Mouse (Mus musculus): ENCODE measurements around the gene 4931414P19Rik. TPM values are rescaled to one million over a fixed set of nuclear protein-coding genes. Genes with fewer than 3 reads are reported as not detected.

Gene 4931414P19Rik
- total RNA-seq, 2 experiments from 2014 or later: 8.3 to 9.0 TPM

- TF ChIP-seq CTCF (IDR thresholded peaks at IDR 0.05): no peak
- intact Hi-C loops (cut with DNase I): loop anchor here (5.0 kb wide), 1 partner anchor 63 kb away; the partner anchor contains the start of genes Cdh24 and Gm17606
- DNase-seq (ENCODE audit: extremely low spot score in 1 of 2, low spot score in 2 of 2): no peak
- no peak overlapping the region for H3K4me3 ChIP-seq
- H3K27ac ChIP-seq: no peak overlapping the region
These were observed 26.2 kb downstream of the 4931414P19Rik start for GRCm38 (mm10) chr14:54579638-54580037.

GRCm38 (mm10) chr14:54578063-54578462 lies 27.7 kb downstream of the 4931414P19Rik start:
- no peak overlapping the region for H3K27ac ChIP-seq
- peak; percentile 63 for TF ChIP-seq CTCF (IDR thresholded peaks at IDR 0.05)
- no peak for DNase-seq (ENCODE audit: extremely low spot score in 1 of 2, low spot score in 2 of 2)
- intact Hi-C loops (cut with DNase I): no loop called here
- H3K4me3 ChIP-seq: peak overlapping the region; percentile 53

GRCm38 (mm10) chr14:54577089-54577982 lies 28.5 kb downstream of the 4931414P19Rik start, which contains the start of gene Ajuba:
Gene Ajuba, minus strand, starts transcription at chr14:54577558.
- intact Hi-C loops (cut with DNase I): no loop called here
- H3K27ac ChIP-seq: 0 out of 2 replicates have a peak within 1 kb of the TSS, but pooled peaks have one; percentile 32
- DNase-seq (ENCODE audit: extremely low spot score in 1 of 2, low spot score in 2 of 2): peak; percentile 66 to 68
- no peak for TF ChIP-seq CTCF (IDR thresholded peaks at IDR 0.05)
- H3K4me3 ChIP-seq: peak within 1 kb of the TSS; percentile 53

- Histone ChIP-seq H3K4me3 (peak overlapping the region; percentile 53), H3K27ac (no peak overlapping the region)
- no peak for DNase-seq (ENCODE audit: extremely low spot score in 1 of 2, low spot score in 2 of 2)
- intact Hi-C loops (cut with DNase I): no loop called here
- no peak for TF ChIP-seq CTCF (IDR thresholded peaks at IDR 0.05)
These were observed 29.3 kb downstream of the 4931414P19Rik start for GRCm38 (mm10) chr14:54576241-54577088.

GRCm38 (mm10) chr14:54575631-54576030 lies 30.2 kb downstream of the 4931414P19Rik start:
- Histone ChIP-seq H3K27ac (no peak overlapping the region), H3K4me3 (peak overlapping the region; percentile 53)
- intact Hi-C loops (cut with DNase I): no loop called here
- TF ChIP-seq CTCF (IDR thresholded peaks at IDR 0.05): no peak
- no peak for DNase-seq (ENCODE audit: extremely low spot score in 1 of 2, low spot score in 2 of 2)

GRCm38 (mm10) chr14:54575031-54575430 lies 30.8 kb downstream of the 4931414P19Rik start:
- intact Hi-C loops (cut with DNase I): no loop called here
- H3K27ac ChIP-seq: no peak overlapping the region
- no peak for TF ChIP-seq CTCF (IDR thresholded peaks at IDR 0.05)
- no peak for DNase-seq (ENCODE audit: extremely low spot score in 1 of 2, low spot score in 2 of 2)
- no peak overlapping the region; the same call in 1 of the 2 replicates for H3K4me3 ChIP-seq

GRCm38 (mm10) chr14:54574253-54574652 lies 31.5 kb downstream of the 4931414P19Rik start:
- no peak for DNase-seq (ENCODE audit: extremely low spot score in 1 of 2, low spot score in 2 of 2)
- no peak overlapping the region for H3K4me3 ChIP-seq
- no peak overlapping the region for H3K27ac ChIP-seq
- intact Hi-C loops (cut with DNase I): no loop called here
- no peak for TF ChIP-seq CTCF (IDR thresholded peaks at IDR 0.05)

- intact Hi-C loops (cut with DNase I): no loop called here
- H3K4me3 ChIP-seq: no peak overlapping the region
- no peak for DNase-seq (ENCODE audit: extremely low spot score in 1 of 2, low spot score in 2 of 2)
- no peak overlapping the region for H3K27ac ChIP-seq
- no peak for TF ChIP-seq CTCF (IDR thresholded peaks at IDR 0.05)
These were observed 32.7 kb downstream of the 4931414P19Rik start for GRCm38 (mm10) chr14:54572790-54573736.

GRCm38 (mm10) chr14:54572122-54572521 lies 33.7 kb downstream of the 4931414P19Rik start:
- Histone ChIP-seq H3K27ac (no peak overlapping the region), H3K4me3 (no peak overlapping the region)
- DNase-seq (ENCODE audit: extremely low spot score in 1 of 2, low spot score in 2 of 2): no peak
- intact Hi-C loops (cut with DNase I): no loop called here
- no peak for TF ChIP-seq CTCF (IDR thresholded peaks at IDR 0.05)

- Histone ChIP-seq H3K4me3 (no peak overlapping the region), H3K27ac (no peak overlapping the region)
- intact Hi-C loops (cut with DNase I): loop anchor here (1.0 kb wide), 1 partner anchor 72 kb away; the partner anchor contains the start of gene Cdh24
- no peak for TF ChIP-seq CTCF (IDR thresholded peaks at IDR 0.05)
- no peak for DNase-seq (ENCODE audit: extremely low spot score in 1 of 2, low spot score in 2 of 2)
These were observed 36.1 kb downstream of the 4931414P19Rik start for GRCm38 (mm10) chr14:54569451-54570392.

Data from left cerebral cortex, adult 2 months (tissue).